Mouse (Mus musculus): ENCODE measurements at regions not wholly inside any gene's neighbourhood (a gene's known extent, or its start where the extent isn't known, plus 50 kb on each side); places are given as distances from the start of the nearest gene placed in this dataset.

DNA sequence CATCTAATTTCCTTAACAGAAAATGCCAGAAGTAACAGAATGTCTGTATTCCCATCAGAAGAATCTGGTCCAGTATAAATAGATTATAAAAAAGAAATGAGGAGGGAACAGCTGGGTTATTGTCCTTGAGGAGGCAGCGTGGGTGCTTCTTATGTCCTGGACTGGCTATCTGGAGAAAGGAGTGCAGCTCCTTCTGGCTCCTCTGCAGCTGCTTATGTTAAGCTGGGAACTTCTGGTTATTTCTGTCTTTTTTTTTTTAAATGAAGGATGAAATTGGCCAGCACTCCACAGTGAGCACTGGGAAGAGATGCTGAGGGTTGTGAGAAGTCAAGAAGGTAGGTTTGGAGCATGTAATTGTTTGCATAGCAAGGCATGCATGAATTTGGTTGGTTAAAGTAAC is 441.5 kb downstream of the Ebf1 start:
- no peak for DNase-seq

DNA sequence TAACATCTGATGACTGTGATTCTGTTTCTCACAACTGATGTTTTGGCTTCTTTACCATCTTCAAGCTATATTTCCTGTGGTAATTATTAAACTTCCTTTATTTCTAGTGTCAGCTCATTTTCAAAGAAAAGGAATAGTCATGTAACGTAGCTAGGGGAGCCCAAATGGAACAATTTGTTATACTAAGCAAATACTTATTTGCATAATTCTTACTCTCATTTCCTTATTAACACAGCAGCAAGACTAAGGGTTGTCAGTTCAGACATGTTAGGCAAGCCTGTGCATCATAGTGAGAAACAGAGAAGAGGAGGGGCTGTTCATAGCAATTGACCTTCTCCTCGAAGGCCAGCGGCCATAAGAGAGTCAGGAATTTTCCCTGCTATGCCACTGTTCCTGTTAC is 449.5 kb downstream of the Ebf1 start:
- no peak for DNase-seq

DNA sequence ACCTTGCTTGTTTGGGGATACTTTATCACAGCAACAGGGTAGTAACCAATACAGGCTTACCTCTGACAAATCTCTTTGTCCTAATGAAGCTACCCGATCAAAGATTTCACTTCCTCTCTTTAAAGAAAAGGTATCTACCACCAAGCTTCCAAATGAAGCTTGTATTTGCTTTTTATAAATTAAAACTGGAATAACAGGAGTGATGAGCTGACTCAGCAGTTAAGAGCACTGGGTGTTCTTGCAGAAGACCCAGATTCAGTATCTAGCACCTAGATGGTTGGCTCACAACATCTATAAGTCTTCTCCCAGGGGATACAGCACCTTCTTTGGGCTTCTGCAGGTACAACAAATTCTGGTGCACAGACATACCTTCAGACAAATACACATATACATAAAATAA is 453.2 kb downstream of the Ebf1 start:
- no peak for DNase-seq

DNA sequence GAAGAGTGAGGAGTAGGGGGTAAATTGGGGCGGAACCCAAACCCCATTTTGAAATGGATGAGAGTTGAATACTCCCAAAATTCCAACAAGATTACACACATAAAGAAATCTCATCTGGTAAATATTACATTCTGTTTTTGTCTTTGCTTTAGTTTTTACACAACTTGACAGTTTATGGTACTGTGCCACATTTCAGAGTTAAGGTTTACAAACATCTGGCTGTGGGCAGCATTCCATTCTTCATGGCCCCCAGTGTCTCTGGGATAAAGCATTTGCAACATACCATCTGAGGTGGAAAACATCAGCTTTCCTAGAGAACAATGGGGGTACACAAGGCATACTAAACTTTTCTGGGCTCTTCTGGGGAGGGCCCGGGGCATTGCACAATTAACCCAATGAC is 454.1 kb downstream of the Ebf1 start:
- no peak for DNase-seq

DNA sequence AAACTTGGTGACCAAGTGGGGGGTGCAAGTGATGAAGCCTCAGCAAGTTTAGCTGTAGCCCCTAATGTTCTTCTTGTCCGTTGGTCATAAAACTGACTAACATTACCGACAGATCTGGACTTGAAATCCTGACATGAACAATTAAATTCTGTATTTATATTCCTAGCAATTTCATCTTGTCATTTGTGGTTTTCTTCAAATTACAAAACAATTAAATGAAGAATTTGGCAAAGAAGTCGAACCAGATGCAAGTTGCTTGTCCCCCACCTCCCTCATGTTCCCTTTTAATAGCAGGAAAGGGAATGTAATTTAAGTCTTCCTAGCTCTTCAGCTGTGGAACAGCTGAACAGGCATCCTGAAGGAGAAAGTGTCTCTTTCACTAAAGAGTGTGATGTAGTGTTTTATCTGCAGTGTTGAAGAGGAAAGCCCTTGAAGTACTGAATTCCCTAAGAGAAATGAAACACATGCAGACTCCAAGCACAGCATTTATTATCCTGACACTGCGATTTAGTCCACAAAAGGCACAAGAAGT is 467.5 kb downstream of the Ebf1 start:
- no peak for DNase-seq

DNA sequence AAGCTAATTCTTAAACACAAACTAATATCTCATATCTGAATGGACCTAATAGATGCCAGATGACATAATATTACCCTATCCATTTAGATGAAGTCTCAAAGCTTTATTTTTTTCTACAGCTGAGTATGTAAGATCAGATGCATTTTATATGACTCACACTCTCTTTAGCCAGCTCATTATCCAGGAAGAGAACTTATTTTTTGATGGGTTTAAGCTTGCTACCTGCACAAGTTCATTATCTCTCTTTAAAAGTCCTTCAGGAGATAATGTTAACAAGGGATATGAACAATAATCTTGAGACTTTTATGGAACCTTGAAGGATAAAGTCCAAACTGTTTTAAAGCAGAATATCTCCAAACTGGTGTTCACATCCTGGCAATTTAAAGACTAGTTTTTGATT is 468.0 kb downstream of the Ebf1 start:
- no peak for DNase-seq

DNA sequence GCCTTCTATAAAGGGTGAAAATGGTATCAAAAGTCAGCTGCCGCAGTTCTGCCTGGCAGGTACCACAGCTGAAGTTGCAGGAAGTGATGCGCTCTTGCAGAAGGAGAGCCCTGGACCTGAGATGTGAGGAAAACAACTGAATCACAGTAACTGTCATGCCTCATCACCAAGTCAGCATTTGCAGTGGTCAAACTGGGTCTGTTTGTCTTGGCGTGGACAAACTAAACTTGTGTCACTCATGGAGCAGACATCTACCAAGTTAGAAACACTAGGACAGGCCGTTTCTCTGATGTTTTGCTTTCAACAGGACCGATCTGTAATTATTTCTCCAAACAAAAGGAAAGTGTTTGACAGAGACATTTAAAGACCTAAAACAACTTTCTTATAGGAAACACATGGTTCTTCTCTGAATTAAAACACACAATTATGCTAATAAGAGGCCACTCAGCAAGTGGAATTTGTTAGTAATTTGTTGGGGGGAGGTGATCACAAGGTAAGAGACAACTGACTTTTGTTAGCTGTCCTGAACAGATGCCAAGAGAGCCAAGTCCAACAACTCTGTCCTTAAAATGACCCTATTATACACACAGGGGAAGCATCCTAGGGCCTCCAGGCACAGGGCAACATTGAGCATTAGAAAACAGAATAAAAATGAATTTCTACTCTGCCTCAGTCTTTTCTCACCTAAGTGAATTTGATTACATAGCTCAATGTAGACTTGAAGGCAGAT is 470.2 kb downstream of the Ebf1 start:
- DNase-seq: no peak

DNA sequence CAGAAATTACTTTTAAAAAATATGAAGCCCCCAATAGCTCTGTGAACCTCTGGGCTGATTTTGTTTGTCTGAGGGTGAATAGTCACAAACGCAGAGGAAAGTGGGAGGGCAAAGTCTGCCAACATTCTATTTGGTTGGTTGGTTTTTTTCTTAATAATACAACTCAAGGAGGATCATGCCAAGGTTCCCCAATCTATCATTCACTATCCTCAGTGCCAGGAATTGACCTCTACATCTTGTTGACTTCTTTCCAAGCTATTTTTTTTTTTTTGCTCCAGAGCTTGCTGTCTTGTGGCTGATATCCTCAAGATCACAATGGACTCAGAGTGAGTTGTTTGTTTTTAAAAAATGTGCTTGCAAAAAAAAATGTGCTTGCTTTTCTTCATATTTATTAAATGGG is 471.2 kb downstream of the Ebf1 start:
- no peak for DNase-seq

DNA sequence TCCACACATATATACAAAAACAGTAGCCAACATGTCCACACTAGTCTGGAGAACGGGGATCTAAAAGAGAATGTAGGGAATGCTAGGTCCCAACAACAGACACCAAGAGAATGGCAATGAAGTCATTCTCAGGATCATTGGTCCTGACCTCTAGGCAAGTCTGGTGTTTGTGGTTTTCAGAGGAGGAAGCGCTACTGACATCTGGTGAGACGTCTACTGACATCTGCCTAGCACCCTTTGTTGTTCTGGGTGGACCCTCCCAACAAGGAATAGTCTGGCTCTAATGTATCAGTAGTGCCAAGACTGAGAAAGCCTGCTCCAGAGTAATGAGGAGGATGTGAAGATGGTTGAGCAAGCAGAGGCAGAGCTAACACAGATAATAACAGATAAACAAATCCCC is 472.4 kb downstream of the Ebf1 start:
- no peak for DNase-seq

DNA sequence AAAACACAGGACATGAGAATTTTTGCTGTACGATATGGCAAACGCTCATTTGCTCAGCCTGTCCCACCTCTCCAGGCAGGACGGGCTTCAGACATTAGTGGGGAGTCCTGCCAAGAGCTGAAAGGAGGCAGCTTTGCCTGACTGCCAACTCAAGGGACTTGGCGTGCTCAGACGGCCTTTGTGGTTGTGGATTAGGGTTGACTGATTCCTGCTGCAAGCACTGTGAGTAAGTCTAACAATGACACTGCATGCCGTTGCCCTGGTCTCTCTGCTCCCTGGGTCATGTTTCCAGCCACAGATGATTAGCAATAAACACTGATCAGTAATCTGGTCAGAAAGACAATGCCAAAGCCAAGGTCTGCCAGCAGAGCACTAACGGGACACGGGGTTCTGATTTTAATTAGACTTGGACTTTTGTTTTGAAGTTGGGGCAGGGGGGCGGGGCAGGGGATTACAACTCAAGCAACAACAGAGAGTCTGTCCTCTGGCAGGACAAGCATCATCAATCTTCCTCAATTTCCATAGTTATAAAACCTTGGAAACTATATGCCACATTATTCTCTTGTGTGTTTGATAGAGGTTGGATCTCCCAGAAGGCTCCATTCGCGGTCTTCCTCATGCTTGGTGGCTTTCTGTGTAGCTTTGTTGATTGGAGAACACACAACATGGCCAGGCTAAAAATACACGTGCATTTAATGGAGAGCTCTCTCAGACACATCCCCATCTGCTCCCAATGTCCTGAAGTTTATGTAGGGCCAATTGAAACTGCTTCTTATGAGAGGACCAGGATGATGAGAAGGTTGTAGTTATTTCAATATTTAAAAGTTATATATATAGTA is 486.6 kb downstream of the Ebf1 start:
- DNase-seq: no peak

DNA sequence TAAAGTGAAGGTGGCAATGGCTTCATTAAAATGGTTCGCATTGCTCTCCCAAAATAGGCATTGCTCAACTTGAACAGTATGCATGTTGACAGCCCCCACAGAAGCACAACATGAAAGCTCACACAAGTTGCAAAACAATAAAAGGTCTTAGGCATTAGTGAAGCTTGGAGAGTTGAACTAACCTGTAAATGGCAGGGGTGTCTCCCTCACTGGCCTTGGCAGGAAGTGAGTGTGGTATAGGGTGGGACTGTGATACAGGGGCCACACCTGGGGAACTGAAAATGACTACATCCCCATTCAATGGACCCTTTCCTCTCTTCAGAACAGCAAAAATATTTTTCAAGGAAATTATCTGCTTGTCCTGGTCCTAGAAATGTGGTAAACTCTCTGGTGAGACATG is 499.6 kb downstream of the Ebf1 start:
- DNase-seq: no peak

DNA sequence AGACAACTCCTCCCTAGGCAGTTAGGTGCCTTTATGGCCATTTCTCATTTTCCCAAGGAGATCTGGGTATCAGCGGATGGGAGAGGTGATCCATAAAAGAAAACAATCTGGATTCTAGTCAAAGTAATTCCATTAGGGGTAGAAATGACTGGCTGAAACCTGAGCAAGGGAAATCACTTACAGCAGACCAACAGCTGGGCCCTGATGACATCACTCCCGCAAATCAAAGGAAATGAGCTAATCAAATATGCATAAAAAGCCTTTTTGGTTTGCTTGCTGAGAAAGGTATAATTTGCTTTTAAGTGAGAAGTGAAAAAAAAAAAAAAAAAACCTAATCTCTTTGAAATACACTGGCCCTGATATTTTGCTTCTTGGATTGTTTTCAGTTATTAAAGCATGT is 506.2 kb downstream of the Ebf1 start:
- DNase-seq: no peak

DNA sequence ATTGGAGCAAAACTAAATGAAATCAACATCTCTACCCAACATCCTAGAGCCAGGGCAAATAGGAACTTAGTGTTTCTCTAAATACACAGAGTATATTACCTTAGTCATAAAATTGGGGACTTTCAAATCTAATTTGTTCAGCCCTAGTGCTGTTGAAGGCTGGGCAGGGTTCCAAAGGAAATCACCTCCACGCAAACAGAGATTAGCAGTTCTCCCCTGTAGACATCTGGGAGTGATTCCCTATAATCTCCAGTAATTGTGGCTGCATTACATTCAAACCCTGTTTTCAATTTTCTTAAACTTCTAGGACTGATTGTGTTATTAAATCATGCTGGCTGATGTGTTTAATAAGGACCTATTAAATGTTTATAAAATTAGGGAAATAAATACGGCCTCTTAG is 519.7 kb downstream of the Ebf1 start:
- DNase-seq: no peak

DNA sequence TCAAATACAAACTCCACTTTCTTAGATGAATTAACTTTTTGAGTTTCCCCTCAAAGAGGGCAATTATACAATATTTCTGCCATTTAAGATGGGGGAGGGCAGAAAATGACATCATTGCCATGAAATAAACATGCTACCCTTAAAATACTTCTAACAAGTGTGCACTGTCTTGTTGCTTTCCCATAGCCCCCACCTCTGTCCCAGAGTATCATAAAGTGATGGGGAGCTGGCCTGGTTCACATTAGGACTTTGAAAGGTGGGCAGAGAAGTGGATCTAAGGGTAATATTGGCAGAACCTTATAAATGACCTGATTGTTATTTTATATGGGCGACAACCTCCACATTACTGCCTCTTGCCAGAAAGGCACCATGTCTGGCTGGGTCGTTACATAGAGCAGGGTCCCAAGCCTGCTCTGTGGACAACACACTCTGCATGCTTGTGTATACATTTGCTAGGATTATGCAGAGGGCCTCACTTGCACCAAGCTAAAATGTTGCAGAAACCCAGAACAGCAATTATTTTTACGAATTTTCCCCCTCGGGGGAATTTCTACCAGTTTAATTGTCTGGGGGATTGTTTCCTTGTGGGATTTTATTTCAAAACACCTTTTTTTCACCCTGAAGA is 521.3 kb downstream of the Ebf1 start:
- no peak for DNase-seq

DNA sequence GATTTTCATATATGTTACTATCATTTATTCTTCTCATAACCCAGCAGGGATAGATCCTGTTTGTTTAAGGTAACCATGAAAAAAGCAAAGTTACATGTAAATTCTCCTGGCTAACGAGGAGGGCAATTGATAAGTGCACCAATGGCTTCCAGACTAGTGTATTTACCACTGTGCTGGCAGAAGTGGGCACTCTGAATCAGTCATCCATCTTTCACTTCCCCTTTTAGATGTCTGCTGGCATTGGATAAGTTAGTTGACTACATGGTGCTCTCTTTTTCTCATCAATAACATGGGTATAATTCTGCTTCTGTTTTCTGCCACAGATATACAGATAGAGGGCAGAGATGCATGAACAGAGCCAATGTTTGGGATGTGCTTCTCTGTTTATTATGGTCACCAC is 523.4 kb downstream of the Ebf1 start:
- DNase-seq: no peak

DNA sequence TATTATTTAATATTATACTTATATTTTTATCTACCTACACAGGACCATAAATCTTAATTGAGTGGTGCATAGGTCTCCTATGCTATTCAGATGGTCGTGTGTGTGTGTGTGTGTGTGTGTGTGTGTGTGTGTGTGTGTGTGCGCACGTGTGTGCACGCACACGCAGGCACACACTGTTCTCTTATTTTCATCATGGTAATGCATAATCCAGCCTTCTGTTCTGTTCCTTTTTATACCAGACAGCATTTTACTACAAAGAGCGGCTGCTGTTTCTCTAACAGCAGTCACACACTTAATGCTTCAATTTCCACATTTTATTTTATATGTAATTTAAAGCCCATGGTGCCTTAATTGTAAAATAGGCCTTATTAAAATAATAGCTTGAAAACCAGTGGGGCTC is 537.0 kb downstream of the Ebf1 start:
- DNase-seq: no peak

DNA sequence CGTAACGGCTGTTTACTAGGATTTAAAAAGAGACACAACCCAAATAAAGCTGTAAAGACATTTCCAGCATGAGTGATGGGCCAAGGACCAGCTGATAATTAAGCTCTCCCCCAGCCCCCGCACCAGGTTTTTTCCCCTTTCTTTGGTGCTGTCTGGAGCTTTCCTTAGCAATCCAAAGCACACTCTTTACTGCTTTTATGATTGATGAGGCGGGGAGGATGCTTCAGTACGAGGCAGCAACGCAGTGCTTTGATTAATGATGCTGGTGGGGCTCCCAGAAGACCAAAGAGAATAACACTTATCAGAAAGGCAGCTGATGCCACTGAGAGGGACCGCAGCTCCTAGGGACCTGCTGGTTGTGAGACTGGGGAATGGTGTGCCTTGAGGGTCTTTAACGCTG is 537.4 kb downstream of the Ebf1 start:
- DNase-seq: no peak

DNA sequence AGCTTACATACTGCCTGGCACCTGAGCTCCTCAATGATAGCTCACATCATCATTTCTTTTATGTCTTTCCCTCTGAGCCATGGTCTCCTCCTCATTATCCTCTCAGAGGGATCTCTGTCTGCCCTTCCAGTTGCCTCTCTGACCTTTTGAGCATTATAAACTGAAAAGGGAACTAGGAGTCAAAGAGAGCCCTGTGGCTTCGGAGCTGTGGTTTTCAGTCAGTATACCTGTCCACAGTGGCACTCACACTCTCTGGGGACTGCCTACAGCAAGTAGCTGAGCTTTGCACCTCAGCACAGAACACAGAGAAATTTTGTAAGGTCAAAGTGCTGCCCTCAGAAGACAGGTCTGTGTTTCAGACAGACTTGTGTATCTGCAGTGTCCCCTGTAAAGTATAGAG is 538.7 kb downstream of the Ebf1 start:
- DNase-seq: no peak

DNA sequence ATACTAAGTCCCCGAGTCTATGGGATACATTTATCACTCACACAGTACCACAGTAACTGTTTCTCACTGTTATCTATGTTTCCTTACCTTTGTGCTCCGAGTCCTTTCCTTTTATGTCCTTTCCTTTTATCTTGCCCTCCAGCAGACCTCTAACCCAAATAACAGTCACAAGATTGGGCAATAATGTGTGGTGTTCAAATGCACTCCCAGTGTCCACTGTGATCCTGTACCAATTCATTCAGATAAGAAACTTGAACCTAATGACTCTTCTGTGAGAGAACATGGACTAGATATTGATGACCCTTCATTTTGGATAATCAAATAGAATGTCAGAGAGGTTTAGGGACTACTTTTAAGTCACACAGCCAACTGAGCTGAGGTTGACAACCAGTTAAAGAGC is 541.2 kb downstream of the Ebf1 start:
- DNase-seq: no peak

DNA sequence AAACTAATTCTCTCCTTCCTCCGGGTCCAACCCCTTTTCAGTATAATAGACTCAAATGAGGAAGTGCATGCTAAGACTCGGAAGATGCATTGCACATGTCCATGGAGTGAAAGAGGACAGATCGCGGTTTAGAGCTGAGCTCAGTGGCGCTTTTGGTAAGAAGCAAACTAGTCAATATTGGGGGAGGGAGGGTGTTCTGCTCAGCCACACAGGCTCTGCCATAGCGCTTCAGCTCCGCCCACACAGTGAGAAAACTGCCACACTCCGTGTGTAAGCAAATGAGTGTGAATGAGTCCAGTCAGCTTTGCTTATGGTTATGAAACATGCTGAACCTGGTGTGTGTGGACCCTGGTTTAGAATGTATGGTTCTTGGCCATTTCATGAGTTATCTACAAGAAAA is 543.8 kb downstream of the Ebf1 start:
- DNase-seq: no peak

DNA sequence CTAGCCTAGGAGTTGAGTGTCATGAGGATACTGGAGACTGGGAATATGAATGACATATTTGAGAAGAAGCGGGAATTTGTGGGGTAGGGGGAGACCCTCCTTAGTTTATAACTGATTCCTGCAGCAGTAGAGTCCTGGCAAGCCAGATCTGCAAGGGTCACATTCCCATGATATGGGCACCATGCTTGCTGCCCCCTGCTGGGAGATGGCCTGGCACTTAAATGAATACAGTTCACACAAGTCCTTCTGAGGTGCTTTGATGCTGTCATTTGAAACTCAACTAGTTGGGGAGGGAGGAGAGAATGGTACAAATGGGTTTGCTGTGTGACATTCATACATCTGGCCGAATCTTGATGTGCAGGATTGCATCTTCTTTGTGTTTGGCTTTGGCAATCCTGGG is 556.4 kb downstream of the Ebf1 start:
- DNase-seq: no peak

DNA sequence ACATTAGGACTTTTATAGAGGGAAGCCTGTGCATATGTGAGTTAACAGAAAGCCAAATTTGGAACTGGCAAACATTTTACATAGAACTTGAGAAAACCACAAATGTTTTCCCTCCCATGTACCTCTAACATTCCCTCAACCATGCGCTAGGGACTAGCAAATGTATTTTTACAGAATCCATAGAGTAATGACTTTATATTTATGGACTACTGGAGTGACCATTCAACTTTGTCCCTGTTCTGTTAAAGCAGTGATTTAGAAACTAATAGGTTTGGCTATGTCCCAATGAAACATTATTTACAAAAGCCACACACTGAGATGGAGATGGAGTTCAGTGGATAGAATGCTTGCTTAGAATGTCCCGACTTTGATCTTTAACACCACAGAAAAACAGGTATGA is 557.0 kb downstream of the Ebf1 start:
- no peak for DNase-seq

DNA sequence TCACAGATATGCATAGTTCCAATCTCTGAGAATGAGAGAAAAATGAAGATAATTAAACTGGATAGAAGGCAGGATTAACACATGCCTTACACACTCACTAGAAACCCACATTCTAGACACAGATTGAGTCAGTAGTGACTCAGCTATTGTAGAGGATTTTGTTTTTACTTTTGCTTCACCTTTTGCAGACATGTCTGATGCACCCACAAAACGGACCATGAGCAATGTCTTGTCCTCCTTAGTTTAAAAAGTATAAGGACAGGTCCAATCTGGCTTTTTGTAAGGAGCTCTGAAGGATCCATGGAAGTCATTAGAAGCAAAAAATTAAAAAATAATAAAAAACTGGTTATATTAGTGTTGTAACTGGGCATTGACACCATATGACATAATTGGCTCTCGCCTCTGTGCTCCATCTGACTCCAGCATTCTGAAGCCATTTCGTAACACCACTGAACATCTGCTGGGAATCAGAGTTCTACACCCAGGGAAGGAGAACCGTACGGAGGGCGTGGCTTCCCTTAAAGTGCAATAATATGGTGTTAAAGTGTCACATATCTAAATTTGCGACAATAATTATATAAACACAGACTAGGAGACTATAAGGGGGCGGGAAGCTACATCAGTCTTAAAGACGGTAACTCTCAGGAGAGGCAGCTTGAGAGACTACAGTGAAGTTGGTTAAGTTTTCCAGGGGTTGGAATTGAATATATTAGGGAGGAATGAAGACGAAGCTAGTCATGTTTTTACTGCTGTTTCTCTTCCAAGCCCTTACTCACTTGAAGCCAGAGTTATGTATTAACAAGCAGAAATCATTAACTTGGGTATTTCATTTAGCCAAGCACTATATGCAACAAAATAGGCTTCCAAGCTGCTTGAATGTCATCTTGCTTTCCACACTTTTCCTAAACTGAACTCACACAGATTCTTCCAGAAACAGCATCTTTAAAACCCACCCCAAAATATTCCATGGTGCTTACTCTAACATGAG is 558.0 kb downstream of the Ebf1 start:
- DNase-seq: no peak
